Mouse (Mus musculus) left cerebral cortex, adult 9 months (tissue): ENCODE measurements at regions not wholly inside any gene's neighbourhood (a gene's known extent, or its start where the extent isn't known, plus 50 kb on each side); places are given as distances from the start of the nearest gene placed in this dataset.

Experiments used
- DNase-seq, 2 experiments: peaks; one replicate each; pipeline ENCODE4 v3.0.0; 2022; ENCODE audit warnings: low spot score in 2 of 2

GRCm38 (mm10) chrX:11718778-11719177, 391.2 kb downstream of the H2al1j start:
- no peak for DNase-seq

- no peak for DNase-seq
Observed at GRCm38 (mm10) chrX:11720517-11720916, 392.9 kb downstream of the H2al1j start.

- DNase-seq, result no peak
Observed at GRCm38 (mm10) chrX:11722730-11723129, 395.1 kb downstream of the H2al1j start.

- no peak for DNase-seq
Observed at GRCm38 (mm10) chrX:11724718-11725117, 397.1 kb downstream of the H2al1j start.

- DNase-seq, result no peak
Observed at GRCm38 (mm10) chrX:11726524-11727231, 399.1 kb downstream of the H2al1j start.

- DNase-seq, result no peak
Observed at GRCm38 (mm10) chrX:11728481-11728880, 400.9 kb downstream of the H2al1j start.

GRCm38 (mm10) chrX:11729992-11730391, 402.4 kb downstream of the H2al1j start:
- no peak for DNase-seq

GRCm38 (mm10) chrX:11732371-11732770, 404.7 kb downstream of the H2al1j start:
- DNase-seq, result no peak

GRCm38 (mm10) chrX:11734505-11735435, 407.1 kb downstream of the H2al1j start:
- no peak for DNase-seq

- DNase-seq, result no peak
Observed at GRCm38 (mm10) chrX:11735516-11736170, 408.0 kb downstream of the H2al1j start.

GRCm38 (mm10) chrX:11736481-11736880, 408.9 kb downstream of the H2al1j start:
- DNase-seq, result no peak

- no peak for DNase-seq
Observed at GRCm38 (mm10) chrX:11739565-11739964, 411.9 kb downstream of the H2al1j start.

GRCm38 (mm10) chrX:11745911-11746310, 414.2 kb downstream of the Bcor start:
- DNase-seq, result no peak

GRCm38 (mm10) chrX:11747386-11748121, 412.6 kb downstream of the Bcor start:
- DNase-seq, result no peak

GRCm38 (mm10) chrX:11748278-11748677, 411.9 kb downstream of the Bcor start:
- DNase-seq, result no peak

- no peak for DNase-seq
Observed at GRCm38 (mm10) chrX:11752513-11752912, 407.6 kb downstream of the Bcor start.

GRCm38 (mm10) chrX:11752973-11753590, 407.1 kb downstream of the Bcor start:
- peak in 1 of 2 experiments; percentile 30 for DNase-seq

GRCm38 (mm10) chrX:11755046-11755445, 405.1 kb downstream of the Bcor start:
- DNase-seq, result no peak

- DNase-seq, result peak in 1 of 2 experiments; percentile 23
Observed at GRCm38 (mm10) chrX:11763351-11764082, 396.6 kb downstream of the Bcor start.

- no peak for DNase-seq
Observed at GRCm38 (mm10) chrX:11776236-11776899, 383.8 kb downstream of the Bcor start.
